Mouse (Mus musculus) spleen, adult 18-20 months (tissue): ENCODE data around the gene Hmgn5.

Experiments
- DNase-seq, 2 experiments: peaks; one replicate each; pipeline ENCODE4 v3.0.0; 2022; ENCODE audit warnings: mixed read lengths in 2 of 2

Gene Hmgn5

DNA sequence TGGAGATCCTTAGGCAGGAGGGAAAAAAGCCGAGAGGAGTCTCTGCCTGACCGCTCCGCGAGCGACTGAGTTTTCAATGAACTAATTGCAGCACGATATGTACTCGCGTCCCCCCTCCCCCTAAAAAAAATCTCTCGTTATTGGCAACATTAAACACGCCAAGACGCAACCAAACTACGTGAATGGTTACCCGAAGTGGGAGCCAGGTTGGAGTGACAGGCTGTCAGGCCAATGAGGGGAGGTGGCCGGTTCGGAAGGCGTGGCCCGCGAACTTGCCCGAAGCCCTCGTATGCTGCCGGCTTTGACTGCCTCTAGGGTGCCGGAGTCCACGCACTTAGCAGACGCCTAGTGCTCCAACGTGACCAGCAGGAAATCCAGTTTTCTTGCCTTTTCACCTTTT, at the start of gene Hmgn5:
Gene Hmgn5, minus strand, starts transcription at position 122 of the 400 bp plus-strand sequence.
- peak; percentile 85 to 87 for DNase-seq

DNA sequence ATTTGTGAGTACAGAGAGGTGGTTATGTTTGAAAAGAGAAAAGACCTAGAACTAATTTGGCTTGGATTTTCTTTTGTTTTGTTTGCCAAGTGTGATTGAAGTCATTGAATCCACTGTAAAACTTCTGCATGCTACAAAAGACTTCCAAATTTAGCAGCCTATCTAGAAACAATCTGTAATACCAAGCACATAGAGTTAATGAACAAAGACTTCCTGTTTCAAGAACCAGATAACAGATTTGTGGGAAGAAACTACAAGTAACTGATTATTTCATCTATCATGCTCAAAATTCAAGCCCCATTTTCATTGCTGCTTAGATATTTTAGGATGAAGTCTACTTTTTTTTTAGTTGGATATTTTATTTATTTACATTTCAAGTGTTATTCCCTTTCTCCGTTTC, 34.6 kb upstream of the Hmgn5 start:
- DNase-seq = no peak

DNA sequence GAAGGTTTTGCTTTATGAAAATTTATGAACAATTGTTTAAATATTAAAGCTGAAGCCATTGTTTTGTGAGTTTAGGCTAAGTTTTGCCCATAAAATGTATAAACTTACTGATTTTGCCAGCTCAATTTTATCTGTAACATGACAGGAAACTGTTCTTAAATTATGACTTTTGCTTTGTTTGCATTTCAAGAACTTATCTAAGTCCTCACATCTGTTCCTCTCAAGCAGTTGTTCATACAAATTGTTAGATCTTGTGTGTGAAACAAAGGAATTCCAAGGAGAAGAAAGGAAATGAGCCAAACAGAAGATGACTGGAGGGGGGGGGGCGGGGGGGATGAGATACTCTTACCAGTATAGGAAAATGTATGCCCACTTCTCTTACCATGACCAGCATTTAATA, 13.0 kb upstream of the Hmgn5 start:
- no peak for DNase-seq

DNA sequence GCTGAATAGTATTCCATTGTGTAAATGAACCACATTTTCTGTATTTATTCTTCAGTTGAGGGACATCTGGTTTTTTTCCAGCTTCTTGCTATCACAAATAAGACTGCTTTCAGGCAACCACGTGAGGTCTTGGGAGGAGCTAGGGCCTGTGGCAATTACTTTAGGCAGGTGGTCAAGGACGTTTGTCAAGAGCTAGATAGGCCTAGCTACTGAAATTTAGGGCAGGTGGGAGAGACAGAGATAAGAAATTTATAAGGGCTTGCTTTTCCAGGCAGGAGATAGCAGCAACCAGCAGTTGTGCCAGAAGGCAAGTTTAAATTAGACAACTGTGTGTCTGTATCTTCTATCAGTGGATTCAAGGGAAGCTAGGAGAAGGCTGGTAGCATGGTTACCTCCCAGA, 7.7 kb upstream of the Hmgn5 start:
- no peak for DNase-seq

DNA sequence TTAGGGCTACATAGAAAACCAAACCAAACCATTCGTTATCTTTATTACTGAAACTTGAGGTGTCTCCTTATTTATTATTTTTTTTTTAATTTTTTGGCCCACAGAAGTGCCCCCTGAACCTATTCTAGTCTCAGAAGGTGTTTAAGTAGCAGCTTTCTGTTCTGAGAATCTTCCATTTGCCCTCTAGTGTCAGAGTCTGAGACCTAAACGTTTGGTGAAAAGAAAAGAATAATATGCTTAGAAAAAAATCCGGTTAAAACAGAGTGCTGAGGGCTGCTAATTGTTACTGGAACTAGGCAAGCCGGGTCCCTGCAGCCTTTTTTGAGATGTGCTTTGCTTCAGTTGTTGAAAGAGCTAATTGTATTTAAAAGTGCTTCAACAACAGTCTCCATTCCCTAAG, 962 bp upstream of the Hmgn5 start:
- no peak for DNase-seq

DNA sequence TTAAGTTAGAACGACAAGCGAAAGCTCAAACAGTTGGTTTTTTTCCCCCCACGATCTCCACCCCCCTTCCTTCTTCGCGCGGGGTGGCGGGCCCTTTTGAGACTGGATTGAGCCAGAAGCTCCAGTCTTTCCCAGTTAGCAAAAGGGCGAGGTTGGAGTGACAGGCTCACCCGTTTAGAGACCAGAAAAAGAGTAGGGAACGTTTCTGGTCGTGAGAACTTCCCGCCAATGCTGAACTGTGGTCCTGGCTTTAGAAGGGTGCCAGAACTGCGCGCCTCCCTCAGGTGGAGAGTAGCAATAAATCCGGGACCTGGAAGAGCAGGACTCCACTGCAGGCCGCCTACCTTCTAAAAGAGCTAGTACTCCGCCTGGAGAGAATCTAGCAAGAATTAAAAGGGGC, 482 bp upstream of the Hmgn5 start:
- peak; percentile 23 to 31 for DNase-seq

DNA sequence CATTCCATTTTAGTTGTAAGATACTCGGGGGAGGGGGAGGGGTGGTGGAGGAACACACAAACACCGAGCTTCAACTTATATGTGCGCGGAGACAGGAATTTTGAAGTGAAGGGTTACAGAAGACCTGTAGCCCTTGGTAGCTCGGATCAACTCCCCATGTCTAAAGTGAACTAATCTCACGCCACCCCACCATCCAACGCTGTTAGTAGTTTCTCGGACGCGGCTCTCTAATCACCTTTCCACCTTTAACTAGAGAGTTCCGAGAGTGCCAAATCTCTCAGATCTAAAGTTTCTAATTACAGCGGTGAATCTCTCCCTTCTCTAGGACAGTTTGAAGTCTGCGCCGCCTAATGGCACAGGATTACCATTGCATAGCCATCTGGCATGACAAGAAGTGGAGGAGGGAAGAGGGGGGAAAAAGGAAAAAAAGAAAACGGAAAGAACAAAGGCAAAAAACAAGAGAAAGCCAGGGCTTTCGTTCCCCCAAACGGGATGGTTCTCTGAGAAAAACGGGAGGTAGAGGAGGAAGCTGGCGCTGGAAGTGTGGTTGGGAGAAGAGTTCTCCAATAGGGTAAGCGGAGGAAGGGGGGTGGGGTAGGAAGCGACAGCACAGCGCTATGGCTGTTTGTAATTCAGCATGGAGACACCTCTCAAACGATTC, 703 bp downstream of the Hmgn5 start:
- peak; percentile 16 to 43 for DNase-seq

DNA sequence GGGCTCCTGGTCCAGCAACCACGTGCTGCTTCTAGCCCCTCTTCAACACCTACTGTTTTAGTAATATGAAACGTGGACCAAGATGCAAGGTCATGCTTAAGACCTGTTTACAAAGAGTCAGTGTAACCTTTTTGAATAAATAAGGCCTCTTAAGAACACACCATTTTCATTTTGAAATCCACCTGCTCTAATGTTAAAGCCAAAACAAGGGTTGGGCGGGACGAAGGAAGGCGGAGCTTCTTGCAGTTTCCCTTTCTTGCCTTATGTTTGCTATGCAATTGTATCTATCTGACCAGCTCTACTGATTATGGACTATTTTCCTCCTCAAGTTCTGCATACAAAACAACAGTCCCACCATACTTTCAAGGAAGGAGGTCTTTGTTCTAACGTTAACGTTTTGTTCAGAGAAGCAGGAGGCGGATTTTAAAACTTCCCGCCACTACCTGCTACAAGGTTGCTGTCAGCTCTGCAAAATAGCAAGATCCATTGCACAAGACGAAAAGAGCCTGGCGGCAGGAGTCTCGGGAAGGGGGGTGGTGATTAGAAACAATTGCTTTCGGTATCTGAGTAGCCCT, 1.5 kb downstream of the Hmgn5 start:
- DNase-seq = peak in 1 of 2 experiments; percentile 7

DNA sequence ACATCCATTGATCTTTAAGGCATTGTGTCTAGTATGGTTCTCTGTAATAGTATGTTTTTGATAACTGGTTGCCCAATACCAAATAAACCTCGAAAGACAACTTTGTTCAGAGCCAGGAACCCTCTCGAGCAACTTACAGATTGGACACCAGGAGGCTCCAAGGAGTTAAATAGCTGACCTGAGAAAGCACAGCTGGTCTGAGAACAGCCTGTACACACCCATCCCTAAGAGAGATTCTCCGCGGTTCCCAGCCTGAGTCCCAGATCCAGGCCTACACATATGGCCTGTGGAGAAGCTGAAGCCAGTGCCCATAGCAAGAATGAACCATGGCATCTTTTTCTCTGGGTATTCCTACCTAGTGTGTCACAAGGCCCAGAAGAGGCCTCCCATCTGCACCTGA, 11.9 kb downstream of the Hmgn5 start:
- no peak for DNase-seq
